ENCODE assay signal across 20 mouse cellular contexts in genomic region chr9:47474776-47475175, GRCm38 (mm10).
"Had no signal": no experiment of that assay in that cellular context is flagged by ENCODE, and none has a peak within 500 bp of the region (broad histone marks: within the 10 kb centered on the region; RNA-seq: fewer than 3 reads in every experiment).

No protein-coding gene starts in this region.

- DNase-seq: kidney, adult 11 months; kidney, adult 9 months; kidney, postnatal 14 days; kidney, postnatal 4 days; liver; liver, embryonic 13.5 days; lung, embryonic 14.5 days; lung, postnatal 36 days; right cerebral cortex, postnatal 25 days; spleen, adult 18-20 months; thymus, postnatal 36 days had no signal

- H3K4me1 ChIP-seq: intestine, embryonic 15.5 days; liver, embryonic 13.5 days; megakaryocyte, embryonic 14.5 days; midbrain, embryonic 15.5 days; neural tube, embryonic 12.5 days; neural tube, embryonic 15.5 days had no signal

- H3K27me3 ChIP-seq: intestine, embryonic 15.5 days; liver, embryonic 13.5 days; megakaryocyte, embryonic 14.5 days; midbrain, embryonic 15.5 days; neural tube, embryonic 15.5 days; stomach, embryonic 15.5 days had no signal

- H3K36me3 ChIP-seq: intestine, embryonic 15.5 days; limb, embryonic 10.5 days; limb, embryonic 13.5 days; liver, embryonic 13.5 days; midbrain, embryonic 10.5 days; midbrain, embryonic 15.5 days; neural tube, embryonic 12.5 days; neural tube, embryonic 15.5 days; stomach, embryonic 15.5 days had no signal

- H3K4me3 ChIP-seq: intestine, embryonic 15.5 days; limb, embryonic 10.5 days; limb, embryonic 13.5 days; liver, embryonic 13.5 days; megakaryocyte, embryonic 14.5 days; midbrain, embryonic 10.5 days; midbrain, embryonic 15.5 days; neural tube, embryonic 12.5 days; neural tube, embryonic 15.5 days; stomach, embryonic 15.5 days had no signal

- H3K27ac ChIP-seq: intestine, embryonic 15.5 days; limb, embryonic 10.5 days; limb, embryonic 13.5 days; liver, embryonic 13.5 days; midbrain, embryonic 10.5 days; midbrain, embryonic 15.5 days; neural tube, embryonic 12.5 days; neural tube, embryonic 15.5 days; stomach, embryonic 15.5 days had no signal
